Mouse (Mus musculus) heart, postnatal 0 days (tissue): ENCODE measurements around the gene Ube2i.
"Not testable (repeated sequence)": the region's sequence is repeated elsewhere in the genome, so short reads cannot be mapped to it uniquely, and the experiment has no call there.

Experiments used
- CTCF ChIP-seq: IDR thresholded peaks from 2 replicates; pipeline ENCODE4 v1.5.1; 2016; ENCODE audit warnings: antibody characterized with exemption, control low read depth, low read depth
- EP300 ChIP-seq: IDR thresholded peaks from 2 replicates; pipeline ENCODE4 v1.6.1; 2016; ENCODE audit warnings: antibody characterized with exemption, low read depth

GRCm38 (mm10) chr17:25230014-25230655 is 44.3 kb downstream of the Ube2i start:
- not testable (repeated sequence) for TF ChIP-seq CTCF, EP300
